Mouse (Mus musculus): ENCODE measurements around the gene Gpr87. TPM values are rescaled to one million over a fixed set of nuclear protein-coding genes. Genes with fewer than 3 reads are reported as not detected.

Gpr87 gene
- polyA plus RNA-seq, 1 experiment from 2014 or later, result not detected

GRCm38 (mm10) chr3:59217211-59217610, 22.3 kb upstream of the Gpr87 start:
- Histone ChIP-seq H3K9me3 (ENCODE audit: control insufficient read depth, low read length) (no peaks in the 10 kb centered on the region), H3K27me3 (replicated peaks; ENCODE audit: control insufficient read depth, insufficient read depth, low read length) (no peaks in the 10 kb centered on the region), H3K4me3 (ENCODE audit: low read depth, low read length) (no peak overlapping the region), H3K36me3 (ENCODE audit: control insufficient read depth, insufficient read depth, low read length) (no peaks in the 10 kb centered on the region), H3K27ac (ENCODE audit: low read depth, low read length) (no peak overlapping the region), H3K4me2 (no peak overlapping the region), H3K4me1 (replicated peaks; ENCODE audit: control insufficient read depth, insufficient read depth, low read length) (no peaks in the 10 kb centered on the region), H3K9ac (ENCODE audit: low read depth, low read length) (no peak overlapping the region)
- ATAC-seq (replicated peaks; ENCODE audit: low FRiP score) (no peak), DNase-seq (ENCODE audit: low spot score) (no peak)
- WGBS, result 92% methylated on average over 10 of the region's 10 CpGs

- no peak overlapping the region for H3K4me2 ChIP-seq
- no peak for ATAC-seq (replicated peaks; ENCODE audit: low FRiP score)
- H3K4me1 ChIP-seq (replicated peaks; ENCODE audit: control insufficient read depth, insufficient read depth, low read length), result no peaks in the 10 kb centered on the region
- no peak overlapping the region for H3K9ac ChIP-seq (ENCODE audit: low read depth, low read length)
- no peak overlapping the region for H3K4me3 ChIP-seq (ENCODE audit: low read depth, low read length)
- no peak overlapping the region for H3K27ac ChIP-seq (ENCODE audit: low read depth, low read length)
- no peaks in the 10 kb centered on the region for H3K9me3 ChIP-seq (ENCODE audit: control insufficient read depth, low read length)
- DNase-seq (ENCODE audit: low spot score), result no peak
- no peaks in the 10 kb centered on the region for H3K36me3 ChIP-seq (ENCODE audit: control insufficient read depth, insufficient read depth, low read length)
- H3K27me3 ChIP-seq (replicated peaks; ENCODE audit: control insufficient read depth, insufficient read depth, low read length), result no peaks in the 10 kb centered on the region
Measured at GRCm38 (mm10) chr3:59212404-59212803, 17.5 kb upstream of the Gpr87 start.

- 64% methylated on average over 8 of the region's 8 CpGs for WGBS
- DNase-seq (ENCODE audit: low spot score) (no peak), ATAC-seq (replicated peaks; ENCODE audit: low FRiP score) (no peak)
- Histone ChIP-seq H3K4me3 (ENCODE audit: low read depth, low read length) (no peak overlapping the region), H3K9me3 (ENCODE audit: control insufficient read depth, low read length) (no peaks in the 10 kb centered on the region), H3K27me3 (replicated peaks; ENCODE audit: control insufficient read depth, insufficient read depth, low read length) (no peaks in the 10 kb centered on the region), H3K27ac (ENCODE audit: low read depth, low read length) (no peak overlapping the region), H3K9ac (ENCODE audit: low read depth, low read length) (no peak overlapping the region), H3K4me1 (replicated peaks; ENCODE audit: control insufficient read depth, insufficient read depth, low read length) (no peaks in the 10 kb centered on the region), H3K36me3 (ENCODE audit: control insufficient read depth, insufficient read depth, low read length) (no peaks in the 10 kb centered on the region), H3K4me2 (no peak overlapping the region)
Measured at GRCm38 (mm10) chr3:59211784-59212183, 16.9 kb upstream of the Gpr87 start.

- WGBS, result 68% methylated on average over 6 of the region's 6 CpGs
- Histone ChIP-seq H3K9me3 (ENCODE audit: control insufficient read depth, low read length) (no peaks in the 10 kb centered on the region), H3K4me2 (no peak within 1 kb of the TSS), H3K4me1 (replicated peaks; ENCODE audit: control insufficient read depth, insufficient read depth, low read length) (no peaks in the 10 kb centered on the region), H3K27me3 (replicated peaks; ENCODE audit: control insufficient read depth, insufficient read depth, low read length) (no peaks in the 10 kb centered on the region), H3K9ac (ENCODE audit: low read depth, low read length) (no peak within 1 kb of the TSS), H3K36me3 (ENCODE audit: control insufficient read depth, insufficient read depth, low read length) (no peaks in the 10 kb centered on the region), H3K4me3 (ENCODE audit: low read depth, low read length) (no peak within 1 kb of the TSS), H3K27ac (ENCODE audit: low read depth, low read length) (no peak within 1 kb of the TSS)
- no peak for ATAC-seq (replicated peaks; ENCODE audit: low FRiP score)
- DNase-seq (ENCODE audit: low spot score), result no peak
Measured at GRCm38 (mm10) chr3:59210727-59211126, 15.8 kb upstream of the Gpr87 start, which contains the start of gene P2ry13. P2ry13 (minus strand) TSS chr3:59210882.

- no peak overlapping the region for H3K4me3 ChIP-seq (ENCODE audit: low read depth, low read length)
- H3K27ac ChIP-seq (ENCODE audit: low read depth, low read length), result no peak overlapping the region
- no peak for ATAC-seq (replicated peaks; ENCODE audit: low FRiP score)
- no peak for DNase-seq (ENCODE audit: low spot score)
- no peaks in the 10 kb centered on the region for H3K4me1 ChIP-seq (replicated peaks; ENCODE audit: control insufficient read depth, insufficient read depth, low read length)
- 79% methylated on average over 8 of the region's 8 CpGs for WGBS
- no peaks in the 10 kb centered on the region for H3K9me3 ChIP-seq (ENCODE audit: control insufficient read depth, low read length)
- H3K27me3 ChIP-seq (replicated peaks; ENCODE audit: control insufficient read depth, insufficient read depth, low read length), result no peaks in the 10 kb centered on the region
- no peak overlapping the region for H3K4me2 ChIP-seq
- no peaks in the 10 kb centered on the region for H3K36me3 ChIP-seq (ENCODE audit: control insufficient read depth, insufficient read depth, low read length)
- no peak overlapping the region for H3K9ac ChIP-seq (ENCODE audit: low read depth, low read length)
Measured at GRCm38 (mm10) chr3:59210089-59210488, 15.2 kb upstream of the Gpr87 start.

GRCm38 (mm10) chr3:59208650-59209548, 14.0 kb upstream of the Gpr87 start:
- no peak overlapping the region for H3K9ac ChIP-seq (ENCODE audit: low read depth, low read length)

GRCm38 (mm10) chr3:59205941-59206340, 11.0 kb upstream of the Gpr87 start:
- Histone ChIP-seq H3K4me1 (replicated peaks; ENCODE audit: control insufficient read depth, insufficient read depth, low read length) (peaks cover 4% of the 10 kb centered on the region), H3K9ac (ENCODE audit: low read depth, low read length) (no peak overlapping the region), H3K36me3 (ENCODE audit: control insufficient read depth, insufficient read depth, low read length) (no peaks in the 10 kb centered on the region), H3K27ac (ENCODE audit: low read depth, low read length) (no peak overlapping the region), H3K4me3 (ENCODE audit: low read depth, low read length) (no peak overlapping the region), H3K27me3 (replicated peaks; ENCODE audit: control insufficient read depth, insufficient read depth, low read length) (no peaks in the 10 kb centered on the region), H3K9me3 (ENCODE audit: control insufficient read depth, low read length) (no peaks in the 10 kb centered on the region), H3K4me2 (no peak overlapping the region)
- DNase-seq (ENCODE audit: low spot score), result no peak
- no peak for ATAC-seq (replicated peaks; ENCODE audit: low FRiP score)
- 49% methylated on average over 4 of the region's 4 CpGs for WGBS

More at GRCm38 (mm10) chr3:59208650-59209548, 14.0 kb upstream of the Gpr87 start:
- 71% methylated on average over 4 of the region's 4 CpGs for WGBS
- no peak overlapping the region for H3K27ac ChIP-seq (ENCODE audit: low read depth, low read length)
- no peaks in the 10 kb centered on the region for H3K36me3 ChIP-seq (ENCODE audit: control insufficient read depth, insufficient read depth, low read length)
- no peaks in the 10 kb centered on the region for H3K9me3 ChIP-seq (ENCODE audit: control insufficient read depth, low read length)
- H3K4me1 ChIP-seq (replicated peaks; ENCODE audit: control insufficient read depth, insufficient read depth, low read length), result peaks cover 3% of the 10 kb centered on the region
- no peaks in the 10 kb centered on the region for H3K27me3 ChIP-seq (replicated peaks; ENCODE audit: control insufficient read depth, insufficient read depth, low read length)
- no peak overlapping the region for H3K4me3 ChIP-seq (ENCODE audit: low read depth, low read length)
- 0 out of 2 replicates have a peak, but pooled peaks have one; percentile 8 for ATAC-seq (replicated peaks; ENCODE audit: low FRiP score)
- no peak for DNase-seq (ENCODE audit: low spot score)
- no peak overlapping the region for H3K4me2 ChIP-seq

- no peaks in the 10 kb centered on the region for H3K36me3 ChIP-seq (ENCODE audit: control insufficient read depth, insufficient read depth, low read length)
- H3K4me2 ChIP-seq, result no peak overlapping the region
- no peaks in the 10 kb centered on the region for H3K9me3 ChIP-seq (ENCODE audit: control insufficient read depth, low read length)
- peaks cover 4% of the 10 kb centered on the region for H3K4me1 ChIP-seq (replicated peaks; ENCODE audit: control insufficient read depth, insufficient read depth, low read length)
- H3K9ac ChIP-seq (ENCODE audit: low read depth, low read length), result no peak overlapping the region
- DNase-seq (ENCODE audit: low spot score) (no peak), ATAC-seq (replicated peaks; ENCODE audit: low FRiP score) (no peak)
- no peak overlapping the region for H3K27ac ChIP-seq (ENCODE audit: low read depth, low read length)
- 57% methylated on average over 11 of the region's 11 CpGs for WGBS
- H3K4me3 ChIP-seq (ENCODE audit: low read depth, low read length), result no peak overlapping the region
- no peaks in the 10 kb centered on the region for H3K27me3 ChIP-seq (replicated peaks; ENCODE audit: control insufficient read depth, insufficient read depth, low read length)
Measured at GRCm38 (mm10) chr3:59204719-59205503, 10.0 kb upstream of the Gpr87 start.
